Mouse (Mus musculus) hindbrain, embryonic 13.5 days (tissue): ENCODE results near the gene Plce1. TPM values are rescaled to one million over a fixed set of nuclear protein-coding genes. Genes with fewer than 3 reads are reported as not detected.
"Not testable (repeated sequence)": the region's sequence is repeated elsewhere in the genome, so short reads cannot be mapped to it uniquely, and the experiment has no call there.

Source experiments
- ATAC-seq: fragments of 200-750 bp; cut with Nextera tagmentation; 2 replicates; pipeline ENCODE4 v1.8.0; 2017; ENCODE audit warnings: moderate TSS enrichment; ENCODE audit not compliant: low FRiP score
- H3K27ac ChIP-seq: fragments of 300-500 bp; sonication (generic); 2 replicates; pipeline ENCODE4 v1.5.1; 2015; ENCODE audit warnings: inconsistent platforms, mild to moderate bottlenecking, moderate library complexity
- H3K27me3 ChIP-seq: fragments of 300-500 bp; sonication (generic); 2 replicates; pipeline ENCODE4 v1.6.1; 2015; ENCODE audit warnings: mild to moderate bottlenecking, inconsistent platforms
- H3K36me3 ChIP-seq: fragments of 300-500 bp; sonication (generic); 2 replicates; pipeline ENCODE4 v1.6.1; 2015; ENCODE audit warnings: mild to moderate bottlenecking, inconsistent platforms
- H3K4me1 ChIP-seq: fragments of 300-500 bp; sonication (generic); replicated peaks from 2 replicates; pipeline ENCODE4 v1.6.1; 2015; ENCODE audit warnings: inconsistent platforms
- H3K4me2 ChIP-seq: fragments of 300-500 bp; sonication (generic); 2 replicates; pipeline ENCODE4 v1.6.1; 2015; ENCODE audit warnings: inconsistent platforms, mild to moderate bottlenecking, moderate library complexity
- H3K4me3 ChIP-seq: fragments of 300-500 bp; sonication (generic); 2 replicates; pipeline ENCODE4 v1.5.1; 2015; ENCODE audit warnings: mild to moderate bottlenecking, inconsistent platforms
- H3K9ac ChIP-seq: fragments of 300-500 bp; sonication (generic); 2 replicates; pipeline ENCODE4 v1.6.1; 2015; ENCODE audit warnings: mild to moderate bottlenecking, inconsistent platforms
- H3K9me3 ChIP-seq: fragments of 300-500 bp; sonication (generic); 2 replicates; pipeline ENCODE4 v1.6.1; 2016; ENCODE audit warnings: inconsistent platforms
- WGBS: fragments of 180-500 bp; shearing (Covaris S2); methylation state at CpG from one replicate; pipeline ENCODE4 v1.1.7; 2015; 5-methylcytosine and 5-hydroxymethylcytosine counted together
- polyA plus RNA-seq: library from polyadenylated mRNA; unstranded; fragments of >200 nt; fragmentation: Nextera tagmentation; extraction: Ambion mirVana; gene quantifications from 2 replicates; pipeline ENCODE4 v1.2.1, GENCODE M21; 2015

Gene Plce1
- polyA plus RNA-seq, 1 experiment from 2014 or later: 4.8 TPM

- no peaks in the 10 kb centered on the region for H3K27me3 ChIP-seq
- H3K4me2 ChIP-seq: no peak overlapping the region
- 77% methylated on average over 9 of the region's 9 CpGs for WGBS
- no peak overlapping the region for H3K4me3 ChIP-seq
- ATAC-seq: no peak
- no peaks in the 10 kb centered on the region for H3K4me1 ChIP-seq
- no peak overlapping the region for H3K27ac ChIP-seq
- no peak overlapping the region for H3K9ac ChIP-seq
- H3K9me3 ChIP-seq: no peaks in the 10 kb centered on the region
- no peaks in the 10 kb centered on the region for H3K36me3 ChIP-seq
Measured at GRCm38 (mm10) chr19:38626246-38627015, 145.5 kb downstream of the Plce1 start.

- no peak overlapping the region for H3K9ac ChIP-seq
- H3K4me2 ChIP-seq: no peak overlapping the region
- no peaks in the 10 kb centered on the region for H3K9me3 ChIP-seq
- WGBS: 89% methylated on average over 9 of the region's 9 CpGs
- H3K27me3 ChIP-seq: no peaks in the 10 kb centered on the region
- H3K4me3 ChIP-seq: no peak overlapping the region
- ATAC-seq: no peak
- H3K36me3 ChIP-seq: no peaks in the 10 kb centered on the region
- H3K27ac ChIP-seq: no peak overlapping the region
- no peaks in the 10 kb centered on the region for H3K4me1 ChIP-seq
Measured at GRCm38 (mm10) chr19:38627075-38627768, 146.3 kb downstream of the Plce1 start.

- no peaks in the 10 kb centered on the region for H3K27me3 ChIP-seq
- no peak overlapping the region for H3K4me3 ChIP-seq
- no peak overlapping the region for H3K27ac ChIP-seq
- H3K4me2 ChIP-seq: no peak overlapping the region
- 87% methylated on average over 3 of the region's 3 CpGs for WGBS
- no peak overlapping the region for H3K9ac ChIP-seq
- ATAC-seq: no peak
- no peaks in the 10 kb centered on the region for H3K36me3 ChIP-seq
- H3K4me1 ChIP-seq: no peaks in the 10 kb centered on the region
- no peaks in the 10 kb centered on the region for H3K9me3 ChIP-seq
Measured at GRCm38 (mm10) chr19:38632251-38632650, 151.3 kb downstream of the Plce1 start.

- H3K9me3 ChIP-seq: no peaks in the 10 kb centered on the region
- 75% methylated on average over 5 of the region's 5 CpGs for WGBS
- ATAC-seq: no peak
- no peak overlapping the region for H3K4me3 ChIP-seq
- H3K9ac ChIP-seq: no peak overlapping the region
- H3K27ac ChIP-seq: no peak overlapping the region
- no peaks in the 10 kb centered on the region for H3K27me3 ChIP-seq
- H3K36me3 ChIP-seq: no peaks in the 10 kb centered on the region
- H3K4me1 ChIP-seq: no peaks in the 10 kb centered on the region
- no peak overlapping the region for H3K4me2 ChIP-seq
Measured at GRCm38 (mm10) chr19:38633306-38633705, 152.4 kb downstream of the Plce1 start.

- H3K9me3 ChIP-seq: no peaks in the 10 kb centered on the region
- H3K4me1 ChIP-seq: no peaks in the 10 kb centered on the region
- no peak overlapping the region for H3K4me2 ChIP-seq
- no peak overlapping the region for H3K9ac ChIP-seq
- no peak overlapping the region for H3K27ac ChIP-seq
- ATAC-seq: no peak
- H3K4me3 ChIP-seq: no peak overlapping the region
- H3K36me3 ChIP-seq: no peaks in the 10 kb centered on the region
- no peaks in the 10 kb centered on the region for H3K27me3 ChIP-seq
- WGBS: 91% methylated on average over 3 of the region's 3 CpGs
Measured at GRCm38 (mm10) chr19:38639050-38639449, 158.1 kb downstream of the Plce1 start.

GRCm38 (mm10) chr19:38639805-38640204 lies 158.9 kb downstream of the Plce1 start:
- Histone ChIP-seq H3K27me3 (no peaks in the 10 kb centered on the region), H3K4me3 (no peak overlapping the region), H3K36me3 (no peaks in the 10 kb centered on the region), H3K9me3 (no peaks in the 10 kb centered on the region), H3K4me2 (no peak overlapping the region), H3K27ac (no peak overlapping the region), H3K4me1 (peaks cover 1% of the 10 kb centered on the region; the same call in 1 of the 2 replicates), H3K9ac (no peak overlapping the region)
- no peak for ATAC-seq
- WGBS: 68% methylated on average over 3 of the region's 3 CpGs

GRCm38 (mm10) chr19:38642515-38642914 lies 161.6 kb downstream of the Plce1 start:
- H3K9me3 ChIP-seq, H3K4me2 ChIP-seq, H3K27ac ChIP-seq, H3K27me3 ChIP-seq, H3K36me3 ChIP-seq, H3K4me1 ChIP-seq, ATAC-seq, H3K4me3 ChIP-seq, H3K9ac ChIP-seq: not testable (repeated sequence)
- 62% methylated on average over 1 of the region's 1 CpGs for WGBS

GRCm38 (mm10) chr19:38644871-38645595 lies 164.1 kb downstream of the Plce1 start:
- ATAC-seq: no peak
- WGBS: 59% methylated on average over 6 of the region's 6 CpGs

GRCm38 (mm10) chr19:38657980-38658379 lies 177.1 kb downstream of the Plce1 start:
- WGBS: 94% methylated on average over 13 of the region's 13 CpGs
- H3K27me3 ChIP-seq: no peaks in the 10 kb centered on the region
- no peak overlapping the region for H3K4me3 ChIP-seq
- no peak for ATAC-seq
- no peak overlapping the region for H3K4me2 ChIP-seq
- no peak overlapping the region for H3K9ac ChIP-seq
- no peaks in the 10 kb centered on the region for H3K4me1 ChIP-seq
- no peak overlapping the region for H3K27ac ChIP-seq
- H3K9me3 ChIP-seq: no peaks in the 10 kb centered on the region
- no peaks in the 10 kb centered on the region for H3K36me3 ChIP-seq

More at GRCm38 (mm10) chr19:38644871-38645595, 164.1 kb downstream of the Plce1 start:
- H3K27ac ChIP-seq: no peak overlapping the region
- peaks cover 7% of the 10 kb centered on the region for H3K4me1 ChIP-seq
- no peaks in the 10 kb centered on the region for H3K36me3 ChIP-seq
- no peak overlapping the region for H3K9ac ChIP-seq
- no peaks in the 10 kb centered on the region for H3K9me3 ChIP-seq
- no peak overlapping the region for H3K4me3 ChIP-seq
- H3K27me3 ChIP-seq: no peaks in the 10 kb centered on the region
- H3K4me2 ChIP-seq: no peak overlapping the region

GRCm38 (mm10) chr19:38665398-38665797 lies 184.5 kb downstream of the Plce1 start:
- 93% methylated on average over 1 of the region's 1 CpGs for WGBS
- Histone ChIP-seq H3K4me3 (no peak overlapping the region), H3K27me3 (no peaks in the 10 kb centered on the region), H3K4me2 (no peak overlapping the region), H3K9me3 (no peaks in the 10 kb centered on the region), H3K27ac (no peak overlapping the region), H3K4me1 (no peaks in the 10 kb centered on the region), H3K36me3 (no peaks in the 10 kb centered on the region), H3K9ac (no peak overlapping the region)
- no peak for ATAC-seq

GRCm38 (mm10) chr19:38672015-38672600 lies 191.2 kb downstream of the Plce1 start:
- H3K9me3 ChIP-seq: no peaks in the 10 kb centered on the region
- H3K27me3 ChIP-seq: no peaks in the 10 kb centered on the region
- WGBS: 88% methylated on average over 7 of the region's 7 CpGs
- H3K27ac ChIP-seq: no peak overlapping the region
- H3K4me1 ChIP-seq: no peaks in the 10 kb centered on the region
- no peak overlapping the region for H3K9ac ChIP-seq
- no peak overlapping the region for H3K4me3 ChIP-seq
- no peak for ATAC-seq
- no peak overlapping the region for H3K4me2 ChIP-seq
- H3K36me3 ChIP-seq: no peaks in the 10 kb centered on the region

GRCm38 (mm10) chr19:38673936-38674335 lies 193.0 kb downstream of the Plce1 start:
- Histone ChIP-seq H3K27me3 (no peaks in the 10 kb centered on the region), H3K36me3 (no peaks in the 10 kb centered on the region), H3K4me2 (no peak overlapping the region), H3K27ac (no peak overlapping the region), H3K4me3 (no peak overlapping the region), H3K9ac (no peak overlapping the region), H3K9me3 (no peaks in the 10 kb centered on the region), H3K4me1 (no peaks in the 10 kb centered on the region)
- 82% methylated on average over 2 of the region's 2 CpGs for WGBS
- no peak for ATAC-seq
